Mouse (Mus musculus): ENCODE data around the gene Pax8. TPM values are rescaled to one million over a fixed set of nuclear protein-coding genes. Genes with fewer than 3 reads are reported as not detected.

Gene Pax8
- not detected for polyA plus RNA-seq (2014; fragmentation: Illumina TruSeq; extraction: RNeasy Lipid Tissue Mini Kit (QIAGEN cat#74804); ENCODE audit: low read depth, low replicate concordance)

GRCm38 (mm10) chr2:24475420-24475819 is at the start of gene Pax8:
Gene Pax8, minus strand, starts transcription at chr2:24475599.

Other genes starting within 250 kb of the Pax8 start
- not detected for gene Il1f5, start 198.6 kb downstream of the Pax8 start, polyA plus RNA-seq (2014; fragmentation: Illumina TruSeq; extraction: RNeasy Lipid Tissue Mini Kit (QIAGEN cat#74804); ENCODE audit: low read depth, low replicate concordance)
- not detected for gene Il1f10, start 184.4 kb downstream of the Pax8 start, polyA plus RNA-seq (2014; fragmentation: Illumina TruSeq; extraction: RNeasy Lipid Tissue Mini Kit (QIAGEN cat#74804); ENCODE audit: low read depth, low replicate concordance)
- 5.1 TPM for gene Il1rn, start 138.7 kb downstream of the Pax8 start, polyA plus RNA-seq (2014; fragmentation: Illumina TruSeq; extraction: RNeasy Lipid Tissue Mini Kit (QIAGEN cat#74804); ENCODE audit: low read depth, low replicate concordance)
- 1.4 TPM for gene Psd4, start 108.0 kb downstream of the Pax8 start, polyA plus RNA-seq (2014; fragmentation: Illumina TruSeq; extraction: RNeasy Lipid Tissue Mini Kit (QIAGEN cat#74804); ENCODE audit: low read depth, low replicate concordance)